Mouse (Mus musculus) ES-E14 (cell line): ENCODE results near the gene Fer1l4.

ENCODE experiments used
- HCFC1 ChIP-seq: IDR thresholded peaks from 2 replicates; pipeline ENCODE4 v1.6.1; 2012; ENCODE audit warnings: low read length, inconsistent platforms, borderline replicate concordance; ENCODE audit not compliant: insufficient read depth
- MAFK ChIP-seq: IDR thresholded peaks from 2 replicates; pipeline ENCODE4 v1.6.1; 2014; ENCODE audit warnings: mild to moderate bottlenecking, low read depth, low read length, inconsistent platforms; ENCODE audit not compliant: insufficient read depth
- ZNF384 ChIP-seq: IDR thresholded peaks from 2 replicates; pipeline ENCODE4 v1.6.1; 2012; ENCODE audit warnings: low read depth, low read length, inconsistent platforms

- no peak for TF ChIP-seq HCFC1
- TF ChIP-seq ZNF384 = no peak
- TF ChIP-seq MAFK = no peak
Observed at GRCm38 (mm10) chr2:156079183-156079560, 26.4 kb upstream of the Fer1l4 start.
